Mouse (Mus musculus) B cell, adult 2 months (primary cell): Measurements from ENCODE around the gene Pvrig.
"Not testable (repeated sequence)": the region's sequence is repeated elsewhere in the genome, so short reads cannot be mapped to it uniquely, and the experiment has no call there.

Experiments
- DNase-seq, 2 experiments: peaks; one replicate each; pipeline ENCODE4 v3.0.0; 2022

Gene Pvrig

DNA sequence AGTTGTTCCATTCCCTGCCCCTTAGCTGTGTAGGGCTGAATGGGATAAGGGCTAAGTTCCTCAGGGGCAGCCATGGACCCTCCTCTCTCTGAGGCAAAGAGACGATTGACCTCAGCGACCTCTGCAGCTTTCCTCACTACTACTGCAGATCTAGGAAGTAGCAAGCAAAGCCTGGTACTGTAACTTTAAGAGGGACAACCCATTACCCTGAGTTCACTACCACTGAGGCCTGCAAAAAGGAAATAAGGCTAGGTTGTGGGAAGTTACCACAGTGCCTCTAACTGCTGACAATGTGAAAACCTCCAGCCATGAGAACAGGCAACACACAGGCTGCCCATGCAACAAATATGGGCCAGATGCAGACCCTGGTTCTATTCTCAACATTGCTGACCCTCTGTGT is at the start of gene Pvrig:
Gene Pvrig (plus strand): TSS at position 301 of the 400 bp plus-strand sequence.
- DNase-seq, result no peak

DNA sequence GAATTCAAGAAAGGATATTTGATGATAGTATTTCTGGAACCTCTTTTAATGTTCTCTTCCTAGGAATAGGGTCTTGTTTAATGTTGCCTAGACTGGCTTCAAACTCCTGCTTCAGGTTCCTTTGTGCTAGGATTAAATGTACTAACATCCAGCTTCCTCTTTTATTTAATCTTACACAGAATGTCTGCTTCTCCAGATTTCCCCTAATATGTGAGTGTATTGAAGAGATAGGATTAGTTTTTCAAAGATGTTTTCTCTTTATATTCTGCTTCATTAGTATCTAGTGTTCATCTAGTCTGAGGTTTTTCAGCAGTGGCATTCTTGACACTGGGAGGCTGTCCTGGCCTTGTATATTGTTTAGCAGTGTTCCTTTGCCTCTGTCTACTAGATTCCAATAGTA is 47.6 kb upstream of the Pvrig start:
- no peak for DNase-seq

DNA sequence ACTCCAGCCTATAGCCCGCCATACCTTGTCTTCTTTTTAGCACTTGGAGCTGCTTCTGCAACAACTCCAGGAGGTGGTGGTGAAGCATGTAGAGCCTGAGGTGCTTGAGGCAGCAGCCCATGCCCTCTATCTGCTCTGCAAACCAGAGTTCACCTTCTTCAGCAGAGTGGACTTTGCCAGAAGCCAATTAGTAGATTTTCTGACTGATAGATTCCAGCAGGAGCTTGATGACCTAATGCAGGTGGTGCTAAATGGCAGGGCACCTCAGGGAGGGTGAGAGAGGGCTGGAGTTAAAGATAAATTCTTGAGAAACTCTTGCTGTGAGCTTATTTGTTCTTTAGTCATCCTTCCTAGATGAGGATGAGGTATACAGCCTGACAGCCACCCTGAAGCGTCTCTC is 42.1 kb upstream of the Pvrig start:
- no peak for DNase-seq

DNA sequence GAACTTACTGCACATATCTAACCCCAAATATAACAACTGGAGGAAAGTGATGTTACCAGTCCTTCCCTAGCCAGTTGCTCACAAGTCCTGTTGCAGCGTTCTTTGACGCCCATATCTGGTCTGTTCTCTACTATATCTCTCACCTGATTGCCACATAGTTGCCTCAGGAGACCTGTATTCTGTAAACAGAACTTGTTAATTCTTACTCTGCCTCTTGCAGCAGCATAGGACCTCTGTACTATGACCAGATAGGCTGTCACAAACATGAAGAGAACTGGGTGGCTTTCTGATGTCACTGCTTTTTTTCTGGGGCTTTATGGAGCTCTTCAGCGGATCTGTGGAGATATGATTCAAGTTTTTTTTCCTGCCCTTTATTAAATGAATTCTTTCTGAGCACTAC is 29.0 kb upstream of the Pvrig start:
- no peak for DNase-seq

DNA sequence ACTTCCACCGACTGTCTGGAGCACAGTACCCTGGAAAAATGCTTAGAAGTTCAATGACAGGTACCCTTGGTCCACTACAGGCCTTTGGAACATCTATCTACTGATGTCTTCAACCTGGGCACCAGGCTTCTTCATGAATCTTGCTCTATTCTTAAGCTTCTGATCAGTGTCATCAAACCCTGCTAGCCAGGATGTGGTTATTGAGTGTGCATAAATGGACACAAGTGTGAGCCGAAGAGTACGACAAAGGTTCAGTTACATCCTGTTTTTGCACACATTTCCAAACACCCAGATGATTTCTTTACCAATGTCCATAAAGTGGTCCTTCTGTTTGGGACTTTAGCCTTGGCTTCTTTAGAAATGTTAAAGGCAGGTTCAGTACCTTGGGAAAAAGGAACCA is 1.5 kb downstream of the Pvrig start:
- no peak for DNase-seq

DNA sequence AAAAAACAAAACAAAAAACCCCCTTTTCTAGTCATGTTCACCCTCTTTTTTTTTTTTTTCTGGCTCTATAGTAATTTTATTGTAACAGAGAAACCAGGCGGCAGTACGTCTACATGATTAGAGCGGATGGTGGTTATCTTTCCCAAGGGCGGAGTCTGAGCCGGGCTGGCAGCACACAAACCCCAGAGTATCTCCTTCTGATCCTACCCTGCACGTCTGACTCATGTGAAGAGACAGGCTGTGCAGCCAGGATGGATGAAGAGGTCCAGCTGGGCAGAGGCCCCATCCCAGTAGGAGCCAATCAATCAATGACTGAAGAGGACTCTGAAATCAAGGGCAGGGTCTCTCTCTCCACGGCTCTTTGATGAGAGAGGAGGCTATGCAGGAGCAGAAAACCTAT is 21.4 kb downstream of the Pvrig start:
- not testable (repeated sequence) for DNase-seq

DNA sequence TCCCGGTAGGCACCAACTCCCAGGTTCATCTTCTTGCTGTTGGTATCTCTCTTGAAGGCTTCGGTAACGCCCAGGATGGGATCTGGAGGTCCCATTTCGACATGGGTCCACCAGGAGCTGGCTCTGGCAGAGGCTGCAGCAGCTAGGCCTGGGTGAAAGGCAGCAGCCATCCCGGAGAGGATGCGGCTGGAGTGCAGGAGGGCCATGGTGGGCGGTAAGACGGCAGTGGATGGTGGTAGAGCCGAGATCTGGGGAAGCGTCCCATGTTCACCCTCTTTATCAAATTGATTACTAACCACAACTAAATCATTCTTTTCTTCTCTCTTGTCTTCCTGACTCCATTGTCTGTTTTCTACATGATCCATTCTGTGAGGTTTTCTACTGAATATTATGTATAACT is 23.6 kb downstream of the Pvrig start:
- DNase-seq, result not testable (repeated sequence)
